Mouse (Mus musculus) left cerebral cortex, adult 9 months (tissue): ENCODE data around the gene Eif3l.

ENCODE experiments used
- DNase-seq, 2 experiments: peaks; one replicate each; pipeline ENCODE4 v3.0.0; 2022; ENCODE audit warnings: low spot score in 2 of 2

Gene Eif3l

DNA sequence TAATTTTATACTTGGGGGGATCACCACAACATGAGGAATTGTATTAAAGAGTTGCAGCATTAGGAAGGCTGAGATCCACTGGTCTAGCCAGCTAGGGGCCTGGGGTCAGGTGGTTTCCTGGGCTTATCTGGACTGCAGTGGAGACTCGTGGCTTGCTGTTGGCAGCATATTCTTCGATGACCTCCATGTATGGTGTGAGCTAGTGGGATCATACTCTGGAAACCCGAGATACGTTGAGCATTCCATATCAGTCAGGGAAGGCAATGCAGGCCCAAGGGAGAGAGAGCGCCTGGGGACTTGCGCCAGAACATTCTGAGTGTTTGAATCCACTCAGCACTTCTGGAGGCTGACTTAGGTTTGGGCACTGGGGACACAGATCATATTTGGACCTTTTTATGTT lies 48.8 kb downstream of the Eif3l start:
- no peak for DNase-seq

DNA sequence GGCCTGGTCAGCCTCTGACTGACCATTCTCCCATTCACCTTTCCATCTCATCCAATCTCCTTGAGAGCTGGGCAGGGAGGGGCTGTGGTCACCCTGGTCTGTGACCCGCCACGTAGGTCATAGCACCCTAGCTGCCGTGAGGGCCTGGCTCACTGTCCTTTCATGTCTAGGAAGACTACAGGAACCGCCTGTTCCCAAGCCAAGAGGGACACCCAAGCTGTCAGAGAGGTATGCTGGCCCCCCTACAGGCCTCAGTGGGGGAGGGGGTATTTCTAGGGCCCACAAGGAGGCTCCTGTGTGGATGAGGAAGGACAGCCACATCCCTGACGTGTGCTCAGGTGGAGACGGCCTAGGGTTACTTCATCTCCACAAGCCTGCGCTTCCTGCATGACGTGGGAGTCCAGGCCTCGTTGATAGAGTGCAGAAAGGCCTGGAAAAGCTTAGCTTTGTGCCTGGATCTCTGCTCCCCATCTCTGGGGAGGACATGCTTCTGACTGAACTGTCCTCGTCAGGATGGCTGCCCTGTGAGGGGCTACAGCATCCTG lies 49.4 kb downstream of the Eif3l start:
- no peak for DNase-seq

DNA sequence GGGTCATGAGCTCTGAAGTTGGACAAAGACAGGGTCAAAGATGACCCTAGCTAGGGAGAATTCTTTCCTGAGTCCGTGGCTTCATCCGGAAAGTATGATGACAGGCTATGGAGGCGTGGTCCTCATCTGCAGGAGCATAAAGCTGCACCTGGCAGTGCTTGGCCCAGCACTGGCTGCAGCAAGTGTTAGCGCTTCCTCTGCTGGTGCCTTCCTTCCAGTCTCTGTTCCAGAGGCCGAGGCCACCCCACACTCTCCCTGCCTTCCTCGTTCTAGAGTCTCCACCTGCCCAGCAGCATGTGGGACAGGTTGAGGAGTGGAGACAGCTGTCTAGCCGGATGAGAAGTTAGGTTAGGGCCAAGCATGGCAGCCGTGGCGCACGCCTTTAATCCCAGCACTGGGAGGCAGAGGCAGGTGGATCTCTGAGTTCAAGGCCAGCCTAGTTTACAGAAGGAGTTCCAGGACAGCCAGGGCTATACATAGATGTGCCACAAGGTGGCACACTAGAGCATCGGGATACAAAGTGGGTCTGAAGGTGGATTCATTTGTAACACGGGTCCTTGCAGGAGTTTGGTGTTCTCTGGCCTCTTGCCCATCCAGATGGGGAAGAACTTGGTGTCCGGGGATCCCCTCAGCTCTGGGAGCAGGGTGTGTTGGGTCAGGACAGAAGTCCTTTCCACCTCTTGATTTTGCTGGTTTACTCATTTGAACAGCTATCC lies 51.4 kb downstream of the Eif3l start:
- peak in 1 of 2 experiments; percentile 51 for DNase-seq

DNA sequence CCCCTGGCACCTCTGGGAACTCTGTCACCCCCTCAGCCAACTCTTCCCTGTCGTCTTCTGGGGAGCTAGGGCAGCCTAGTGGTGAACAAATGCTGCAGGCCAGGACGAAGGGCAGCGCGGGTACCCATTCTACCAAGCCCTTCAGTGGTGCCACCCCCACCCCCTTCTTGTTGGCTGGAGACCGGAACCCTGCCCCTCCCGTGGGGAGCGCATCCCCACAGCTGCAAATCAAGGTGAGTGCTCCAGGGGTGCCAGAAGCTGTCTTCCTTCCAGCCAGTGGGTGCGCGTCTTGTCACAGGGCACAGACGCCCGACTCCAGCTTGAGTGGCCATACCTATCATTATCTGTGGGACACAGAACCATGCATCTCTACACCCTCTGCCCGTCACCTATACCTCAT lies 52.1 kb downstream of the Eif3l start:
- DNase-seq = no peak

DNA sequence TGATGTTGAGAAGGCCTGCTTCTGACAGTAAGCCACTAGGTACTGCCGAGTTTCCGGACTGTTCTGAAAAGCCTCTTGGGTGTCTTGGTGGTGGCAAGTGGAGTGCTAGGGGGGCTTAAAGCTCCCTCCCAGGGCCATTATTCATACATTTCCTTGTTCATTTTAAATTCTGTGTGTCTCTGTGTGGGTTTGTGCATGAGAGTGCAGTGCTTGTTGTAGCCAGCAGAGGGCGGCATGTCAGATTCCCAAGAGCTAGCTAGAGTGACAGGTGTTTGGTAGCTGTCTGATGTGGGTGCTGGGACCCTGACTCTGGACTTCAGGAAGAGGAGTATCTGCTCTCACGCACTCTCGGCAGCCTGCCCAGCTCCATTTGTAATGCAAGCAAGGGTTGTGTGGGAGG lies 53.2 kb downstream of the Eif3l start:
- no peak for DNase-seq

DNA sequence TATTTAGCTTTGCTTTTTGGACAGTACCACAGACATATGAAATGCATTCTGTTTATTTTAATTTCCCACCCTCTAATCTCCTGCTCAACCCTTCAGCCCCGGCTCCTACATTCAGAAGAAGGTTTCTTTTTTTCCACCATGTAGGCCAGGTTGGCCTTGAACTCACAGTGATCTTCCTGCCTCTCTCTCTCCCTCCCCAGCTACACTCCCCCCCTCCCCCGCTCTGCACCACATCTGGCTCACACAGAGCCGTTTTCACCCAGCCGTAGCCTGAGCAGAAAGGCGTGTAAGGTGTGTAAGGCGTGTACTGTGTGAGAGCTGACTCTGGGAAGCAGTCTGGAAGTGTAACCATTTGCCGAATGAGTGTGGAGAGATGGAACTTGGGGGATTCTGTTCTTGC lies 54.3 kb downstream of the Eif3l start:
- no peak for DNase-seq

DNA sequence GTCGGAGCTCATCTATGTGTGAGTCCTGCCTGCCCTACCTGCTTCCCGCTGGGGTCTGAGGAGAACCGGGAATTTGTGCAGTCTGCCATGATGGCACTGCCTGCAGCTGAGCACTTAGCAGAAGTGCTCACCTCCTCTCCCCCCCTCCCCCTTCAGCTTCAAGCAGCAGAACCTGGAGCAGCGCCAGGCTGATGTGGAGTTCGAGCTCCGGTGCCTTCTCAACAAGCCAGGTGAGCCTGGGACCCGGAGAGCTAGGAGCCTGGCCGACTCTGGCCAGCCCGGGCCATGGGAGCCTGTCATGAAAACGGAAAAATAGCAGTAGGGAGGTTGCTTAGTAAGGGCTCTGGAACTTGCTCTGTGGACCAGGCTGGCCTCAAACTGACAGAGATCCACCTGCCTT lies 55.8 kb downstream of the Eif3l start:
- no peak for DNase-seq

DNA sequence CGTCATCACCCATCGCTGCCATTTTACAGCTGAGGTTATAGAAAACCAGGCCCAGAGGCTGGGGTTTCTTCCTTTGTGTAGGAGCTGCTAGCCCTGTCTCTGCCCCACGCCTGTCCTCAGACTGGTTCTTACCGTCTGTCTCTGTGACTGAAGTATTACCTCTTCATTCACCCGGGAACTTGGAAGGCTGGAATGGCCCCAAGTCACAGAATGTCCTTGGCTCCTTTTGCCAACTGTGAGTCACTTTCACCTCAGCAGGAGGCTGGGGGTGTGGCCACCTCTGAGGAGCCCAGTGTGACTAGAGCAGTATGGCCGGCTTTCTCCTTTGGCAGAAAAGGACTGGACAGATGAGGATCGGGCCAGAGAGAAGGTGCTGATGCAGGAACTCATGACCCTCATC lies 56.5 kb downstream of the Eif3l start:
- DNase-seq = peak in 1 of 2 experiments; percentile 43

DNA sequence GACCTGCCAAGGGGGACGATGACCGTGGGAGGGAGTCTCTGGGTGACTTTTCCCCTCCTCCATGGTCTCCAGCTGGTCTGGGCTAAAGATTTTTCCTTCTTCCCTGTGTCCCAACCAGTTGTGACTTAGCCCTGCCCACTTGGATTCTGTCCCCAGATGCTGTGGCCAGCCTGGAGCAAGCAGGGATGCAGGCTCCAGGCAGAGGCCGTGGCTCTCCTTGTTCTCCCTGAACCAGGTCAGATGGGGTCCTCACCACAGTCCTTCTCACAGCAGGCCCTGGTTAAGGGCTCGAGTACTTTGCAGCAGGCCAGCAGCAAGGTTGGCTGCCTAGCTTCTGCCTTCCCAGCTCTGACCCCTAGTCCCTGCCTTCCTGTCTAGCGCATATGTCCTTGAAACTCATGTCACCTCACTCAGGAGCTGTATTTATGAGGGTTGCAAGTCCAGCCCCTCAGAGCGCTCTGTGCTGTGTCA lies 58.2 kb downstream of the Eif3l start:
- no peak for DNase-seq

DNA sequence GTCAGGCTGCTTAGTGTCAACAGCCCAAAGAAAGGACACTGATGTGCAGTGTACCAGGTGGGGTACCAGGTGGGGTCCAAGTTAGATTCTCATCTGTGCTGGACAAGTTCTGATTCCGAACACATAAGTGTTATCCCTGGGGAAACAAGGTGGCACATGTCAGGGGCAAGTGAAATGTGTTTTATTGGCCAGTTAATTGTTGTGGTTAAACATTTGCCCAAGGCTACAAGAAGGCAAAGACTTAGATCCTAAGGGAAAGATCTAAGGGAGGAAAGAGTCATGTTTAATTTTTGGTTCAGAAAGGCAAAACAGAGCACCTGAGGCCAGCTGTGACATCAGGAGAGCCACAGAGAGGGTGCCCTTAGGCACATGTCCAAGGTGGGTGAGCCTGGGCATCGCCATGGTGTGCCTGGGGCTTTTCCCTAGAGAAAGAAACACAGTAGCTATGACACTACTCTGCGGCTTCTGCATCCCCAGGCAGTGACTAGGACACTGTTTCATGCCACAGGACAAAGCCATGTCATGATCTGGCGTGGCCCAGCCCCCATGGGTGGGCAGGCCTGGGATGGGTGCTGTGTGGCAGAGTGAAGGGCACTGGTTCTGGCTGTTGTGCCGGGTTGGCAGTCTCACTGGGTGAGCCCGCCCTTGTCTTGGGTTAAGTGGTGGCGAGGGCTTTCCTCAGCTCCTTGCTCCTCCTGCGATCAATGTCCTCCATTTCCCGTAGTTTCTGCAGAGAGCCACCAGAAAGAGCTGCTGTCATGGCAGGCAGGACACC lies 59.7 kb downstream of the Eif3l start:
- no peak for DNase-seq

DNA sequence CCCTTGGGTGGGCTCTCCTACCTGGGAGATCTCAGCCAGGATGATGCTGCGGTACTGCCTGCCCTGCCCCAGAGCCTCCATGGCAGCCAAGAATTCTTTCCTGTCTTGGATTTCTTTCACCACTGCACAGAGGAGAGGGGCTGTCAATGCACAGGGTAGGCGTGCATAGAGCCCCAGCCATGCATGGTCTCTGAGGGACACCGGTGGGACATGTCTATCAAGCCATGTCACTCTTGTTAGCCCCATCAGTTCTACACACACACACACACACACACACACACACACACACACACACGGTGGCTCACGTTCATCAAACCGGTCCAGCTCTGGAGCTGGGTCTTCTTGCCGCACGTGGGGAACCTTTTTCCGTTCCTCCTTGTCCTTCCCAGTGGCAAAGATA lies 60.4 kb downstream of the Eif3l start:
- no peak for DNase-seq

DNA sequence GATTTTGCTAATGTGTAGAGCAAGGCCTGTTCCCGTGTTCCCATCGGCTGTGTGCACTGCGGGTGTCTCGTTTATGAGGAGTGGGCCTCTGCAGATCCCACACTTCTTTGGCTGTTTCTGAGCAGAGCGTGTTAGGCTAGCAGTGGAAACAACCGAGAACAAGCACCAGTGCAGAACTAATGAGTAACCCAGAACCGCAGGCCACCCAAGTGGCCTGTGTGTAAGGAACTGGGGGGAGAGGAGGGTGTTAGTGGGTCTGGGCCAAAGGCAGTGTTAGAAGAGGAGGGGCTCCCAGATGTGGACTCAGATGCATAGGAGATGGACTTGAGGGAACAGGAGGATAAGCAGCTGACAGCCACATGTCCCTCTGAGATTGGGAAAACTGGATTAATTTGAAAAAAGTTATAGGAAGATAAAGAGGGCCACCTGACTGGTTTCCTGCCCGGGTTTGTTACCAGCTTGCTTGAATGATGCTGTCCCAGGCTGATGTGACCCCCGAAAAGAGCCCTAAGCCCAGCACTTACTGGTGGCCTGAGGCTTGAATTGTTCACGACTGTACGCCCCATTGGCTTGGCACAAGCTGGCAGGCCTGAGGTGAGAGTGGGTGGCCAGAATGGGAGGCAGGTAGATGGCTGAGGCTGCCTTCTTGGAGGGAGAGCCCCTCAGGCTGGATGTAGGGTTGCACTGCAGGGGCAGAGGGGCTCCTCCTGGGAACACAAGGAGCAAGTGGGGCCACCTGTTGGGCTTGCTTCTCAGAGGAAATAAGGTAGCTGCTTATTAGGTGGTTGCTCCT lies 61.0 kb downstream of the Eif3l start:
- DNase-seq = no peak

DNA sequence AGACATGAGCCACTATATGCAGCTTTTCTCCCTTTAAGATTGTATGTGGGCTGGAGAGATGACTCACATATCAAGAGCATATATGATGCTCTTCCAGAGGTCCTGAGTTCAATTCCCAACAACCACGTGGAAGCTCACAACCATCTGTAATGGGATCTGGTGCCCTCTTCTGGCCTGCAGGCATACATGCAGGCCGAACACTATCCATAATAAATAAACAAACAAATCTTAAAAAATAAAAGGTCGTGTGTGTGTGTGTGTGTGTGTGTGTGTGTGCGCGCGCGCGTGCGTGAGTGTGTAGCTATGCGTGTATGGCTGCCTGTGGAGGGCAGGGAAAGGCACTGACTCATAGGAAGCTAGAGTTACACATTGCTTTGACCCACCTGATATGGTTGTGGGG lies 64.7 kb downstream of the Eif3l start:
- no peak for DNase-seq

DNA sequence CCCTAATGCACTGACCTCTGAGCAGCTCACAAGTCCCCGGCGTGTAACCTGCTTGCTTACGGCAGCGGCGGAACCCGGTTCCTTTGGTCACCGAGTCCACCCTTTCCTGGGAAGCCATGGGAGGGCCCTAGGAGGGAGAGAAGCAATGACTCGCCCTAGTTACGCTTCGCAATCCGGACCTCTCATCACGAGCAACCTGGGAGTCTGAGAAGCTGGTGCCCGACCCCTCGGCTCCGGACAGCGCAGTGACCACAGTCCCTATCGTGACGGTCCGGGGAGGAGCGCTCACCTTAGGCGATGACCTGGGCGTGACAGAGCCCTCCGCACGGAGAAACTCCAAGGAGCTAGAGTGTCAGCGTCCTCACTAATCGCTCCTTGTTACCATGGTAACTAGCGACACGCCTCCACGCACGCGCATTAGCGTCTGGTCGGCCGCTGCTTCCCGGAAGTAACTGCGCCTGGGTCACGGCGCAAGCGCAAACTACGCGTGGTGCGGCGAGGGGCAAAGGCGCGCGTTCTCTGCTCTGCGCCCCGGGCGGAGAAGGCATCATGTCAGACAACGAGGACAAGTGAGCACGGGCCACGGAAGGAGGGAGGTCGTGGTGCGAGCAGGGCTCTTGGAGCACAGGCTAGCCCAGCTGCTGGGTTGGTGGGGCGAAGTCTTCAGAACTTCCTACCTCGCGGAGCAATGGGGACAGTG lies 66.0 kb downstream of the Eif3l start, which contains the start of the genes Polr2f and 1700088E04Rik:
TSS of gene Polr2f (plus strand) at position 144 of the 700 bp plus-strand sequence.
TSS of gene 1700088E04Rik (minus strand) at position 388 of the 700 bp plus-strand sequence.
- peak; percentile 84 to 94 for DNase-seq

DNA sequence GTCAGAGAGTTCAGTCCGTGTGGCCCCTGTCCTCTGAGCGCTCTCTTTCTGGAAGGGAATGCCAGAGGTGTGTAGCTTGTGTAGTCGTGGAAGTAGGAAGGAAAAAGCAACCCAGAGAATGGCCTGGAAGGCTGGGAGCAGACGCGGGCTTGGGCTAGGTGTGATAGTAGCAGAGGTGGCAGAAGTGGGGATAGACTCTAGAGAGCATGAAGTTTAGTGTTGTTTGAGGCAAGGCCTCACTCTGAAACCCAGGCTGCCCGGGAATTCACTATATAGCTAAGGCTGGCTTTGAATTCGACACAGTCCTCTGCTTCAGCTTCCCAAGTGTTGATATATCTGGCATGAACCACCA lies 66.6 kb downstream of the Eif3l start:
- DNase-seq = no peak

DNA sequence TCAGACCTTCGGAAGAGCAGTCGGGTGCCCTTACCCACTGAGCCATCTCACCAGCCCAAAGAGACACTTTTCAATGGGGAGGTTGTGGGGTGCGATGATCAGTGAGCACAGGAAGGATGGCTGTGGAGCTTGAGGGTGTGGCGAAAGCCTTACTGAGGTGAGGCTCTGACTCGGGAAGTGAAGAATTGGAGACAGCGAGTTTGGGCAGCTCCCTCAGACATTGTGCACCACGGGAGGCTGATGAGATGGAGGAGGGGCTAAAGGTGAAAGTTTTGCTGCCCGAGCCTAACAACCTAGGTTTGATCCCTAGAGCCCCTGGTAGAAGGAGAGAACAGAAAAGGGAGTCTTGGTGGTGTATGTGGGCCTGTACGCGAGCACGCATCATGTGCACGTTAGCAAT lies 68.3 kb downstream of the Eif3l start:
- no peak for DNase-seq
